Mouse (Mus musculus) brain, embryonic 14.5 days (tissue): ENCODE measurements around the gene Tmem82.

Source experiments
- CTCF ChIP-seq: fragments of 200-500 bp; IDR thresholded peaks from 2 replicates; pipeline ENCODE4 v1.5.1; 2012; ENCODE audit warnings: inconsistent platforms, mild to moderate bottlenecking, moderate library complexity, borderline replicate concordance; ENCODE audit not compliant: insufficient read depth, insufficient read length; ENCODE audit errors: extremely low read depth
- POLR2A ChIP-seq: fragments of 200-500 bp; IDR thresholded peaks from 2 replicates; pipeline ENCODE4 v1.6.1; 2012; ENCODE audit warnings: mild to moderate bottlenecking, inconsistent platforms, borderline replicate concordance; ENCODE audit not compliant: poor library complexity, insufficient read depth, insufficient read length, severe bottlenecking; ENCODE audit errors: extremely low read depth

DNA sequence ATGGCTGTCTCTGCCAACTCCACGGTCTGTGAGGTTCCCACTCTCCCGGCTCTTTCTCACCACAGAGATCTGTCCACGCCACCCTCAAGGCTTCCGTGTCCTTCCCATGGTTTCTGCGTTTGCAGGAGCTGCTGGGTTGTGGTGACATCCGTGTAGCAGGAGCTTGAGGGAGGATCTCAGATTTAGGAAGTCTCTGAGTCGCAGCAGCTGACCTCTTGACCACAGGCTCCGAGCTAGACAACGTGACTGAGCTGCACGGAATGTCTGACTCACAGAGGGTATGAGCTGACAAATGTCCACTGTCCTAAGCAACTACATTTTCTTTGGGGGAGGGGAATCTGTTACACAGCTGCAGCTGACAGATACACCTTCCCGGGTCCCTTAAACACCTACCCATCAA is 12.6 kb downstream of the Tmem82 start, which contains the start of gene Fblim1:
- TF ChIP-seq CTCF = no peak
- TF ChIP-seq POLR2A = no peak
